Mouse (Mus musculus): ENCODE results near the gene Myo1c.

Myo1c gene

DNA sequence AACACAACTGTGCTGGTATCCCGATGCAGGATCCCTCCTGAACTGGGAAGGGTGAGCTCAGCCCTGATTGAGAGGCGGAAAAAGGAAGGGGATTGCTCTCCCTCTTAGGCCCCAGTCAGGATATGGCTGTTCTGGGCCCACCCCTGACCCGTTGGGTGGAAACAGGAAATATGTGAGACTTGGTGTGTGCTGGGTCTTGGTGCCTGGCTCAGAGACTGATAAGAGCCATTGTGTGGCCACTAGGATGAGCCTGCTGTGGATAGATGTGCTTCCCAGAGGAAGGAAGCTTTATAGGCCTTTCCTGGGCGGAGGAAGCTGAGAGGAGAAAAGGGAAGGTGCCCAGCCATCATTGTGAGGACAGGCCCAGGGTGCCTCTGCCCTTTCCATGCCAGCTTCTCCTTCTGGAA lies 1.1 kb upstream of the Myo1c start:
- WGBS, result 72% methylated on average over 4 of the region's 4 CpGs

GRCm38 (mm10) chr11:75650958-75651425 lies 688 bp downstream of the Myo1c start:
- whole genome bisulfite sequencing, result 42% methylated on average over 13 of the region's 13 CpGs

- WGBS, result 1% methylated on average over 54 of the region's 54 CpGs
Measured at GRCm38 (mm10) chr11:75651426-75652221, 1.3 kb downstream of the Myo1c start.

GRCm38 (mm10) chr11:75652222-75652941 lies 2.1 kb downstream of the Myo1c start:
- WGBS, result 28% methylated on average over 20 of the region's 20 CpGs

DNA sequence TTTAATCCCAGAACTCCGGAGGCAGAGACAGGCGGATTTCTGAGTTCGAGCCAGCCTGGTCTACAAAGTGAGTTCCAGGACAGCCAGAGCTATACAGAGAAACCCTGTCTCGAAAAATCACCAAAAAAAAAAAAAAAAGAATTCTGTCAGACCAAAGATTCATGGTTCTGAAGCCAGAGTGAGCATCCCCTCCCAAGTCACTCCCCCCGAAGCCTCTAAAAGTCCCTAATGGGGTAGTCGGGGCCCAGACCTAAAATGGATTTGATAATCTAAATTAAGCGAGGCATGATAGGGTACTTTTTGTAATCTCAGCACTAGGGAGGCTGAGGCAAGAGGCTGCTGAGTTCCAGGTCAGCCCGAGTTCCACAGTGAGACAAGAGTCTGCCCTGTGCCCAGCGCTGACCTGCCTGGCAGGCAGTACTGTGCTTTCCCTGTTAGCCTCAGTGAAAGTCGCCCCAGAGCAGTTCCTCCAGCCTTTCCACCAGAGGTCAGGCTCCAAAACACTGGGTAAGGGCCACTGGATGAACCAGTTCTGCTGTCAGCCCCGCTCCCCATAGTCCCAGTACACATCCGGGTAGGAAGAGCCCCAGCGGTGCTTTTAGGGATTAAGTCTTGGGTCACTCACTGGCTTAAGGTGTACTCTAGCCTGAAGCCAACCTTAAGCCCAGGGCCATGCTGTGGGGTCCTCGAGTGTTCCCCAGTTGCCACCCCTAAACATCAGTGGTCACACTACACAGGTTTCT lies 2.8 kb downstream of the Myo1c start:
- 51% methylated on average over 14 of the region's 14 CpGs for WGBS

DNA sequence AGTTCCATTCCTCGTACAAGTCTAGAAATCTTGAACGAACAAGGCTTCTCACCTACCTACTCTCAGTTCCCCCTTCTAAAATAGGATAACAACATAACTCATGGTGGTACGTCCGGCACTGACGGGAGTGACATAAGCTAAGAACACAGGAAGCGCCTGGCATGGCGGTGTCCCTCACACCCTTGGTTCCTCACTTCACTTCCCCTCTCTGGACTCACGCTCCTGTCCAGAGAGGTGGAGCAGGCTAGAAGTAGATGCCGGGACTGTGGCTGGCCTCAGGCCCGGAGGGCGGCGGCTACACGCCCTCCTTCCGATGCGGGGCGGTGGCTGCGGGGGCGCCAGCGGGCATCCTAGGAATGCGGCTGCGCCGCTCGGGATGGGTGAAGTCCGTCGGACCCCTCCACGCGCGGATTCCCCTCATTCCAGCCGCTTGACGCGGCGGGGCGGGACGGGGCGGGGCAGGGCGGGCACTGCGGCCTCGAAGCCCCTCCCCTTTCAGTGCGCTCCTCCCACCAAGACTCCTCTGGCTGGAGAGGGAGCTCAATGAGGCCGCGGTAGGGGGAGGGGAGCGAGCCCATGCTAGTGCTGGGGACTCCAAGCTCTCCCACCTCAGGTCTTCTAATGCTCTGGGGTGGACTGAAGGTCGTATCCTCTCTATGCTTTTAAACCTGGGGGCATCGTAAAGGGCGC lies 3.6 kb downstream of the Myo1c start:
- WGBS, result 2% methylated on average over 45 of the region's 45 CpGs

GRCm38 (mm10) chr11:75654471-75655390 lies 4.4 kb downstream of the Myo1c start:
- WGBS, result 53% methylated on average over 25 of the region's 25 CpGs

GRCm38 (mm10) chr11:75655621-75656545 lies 5.6 kb downstream of the Myo1c start:
- WGBS, result 2% methylated on average over 78 of the region's 78 CpGs

GRCm38 (mm10) chr11:75656621-75657590 lies 6.6 kb downstream of the Myo1c start:
- whole genome bisulfite sequencing, result 62% methylated on average over 20 of the region's 20 CpGs

GRCm38 (mm10) chr11:75658311-75658710 lies 8.0 kb downstream of the Myo1c start:
- WGBS, result 94% methylated on average over 13 of the region's 13 CpGs

- WGBS, result 71% methylated on average over 14 of the region's 14 CpGs
Measured at GRCm38 (mm10) chr11:75658996-75659750, 8.9 kb downstream of the Myo1c start.

DNA sequence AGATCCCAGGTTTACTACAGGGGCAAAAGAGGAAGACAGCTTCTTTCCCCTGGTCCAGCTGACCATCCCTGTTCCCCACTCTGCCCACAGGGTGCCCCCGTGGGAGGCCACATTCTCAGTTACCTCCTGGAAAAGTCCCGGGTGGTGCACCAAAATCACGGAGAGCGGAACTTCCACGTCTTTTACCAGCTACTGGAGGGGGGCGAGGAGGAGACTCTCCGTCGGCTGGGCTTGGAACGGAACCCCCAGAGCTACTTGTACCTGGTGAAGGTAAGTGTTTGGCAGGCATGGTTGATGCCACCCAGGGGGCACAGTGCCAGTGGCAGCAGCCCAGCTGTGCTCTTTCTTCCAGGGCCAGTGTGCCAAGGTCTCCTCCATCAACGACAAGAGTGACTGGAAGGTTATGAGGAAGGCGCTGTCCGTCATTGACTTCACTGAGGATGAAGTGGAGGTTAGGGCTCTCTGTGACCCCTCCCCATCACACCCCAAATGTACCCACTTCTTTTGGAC lies 9.8 kb downstream of the Myo1c start:
- 90% methylated on average over 12 of the region's 12 CpGs for WGBS

- WGBS, result 79% methylated on average over 21 of the region's 21 CpGs
Measured at GRCm38 (mm10) chr11:75660941-75661800, 10.9 kb downstream of the Myo1c start.

GRCm38 (mm10) chr11:75662131-75662530 lies 11.8 kb downstream of the Myo1c start:
- WGBS, result 94% methylated on average over 7 of the region's 7 CpGs

GRCm38 (mm10) chr11:75666296-75666695 lies 16.0 kb downstream of the Myo1c start:
- WGBS, result 94% methylated on average over 6 of the region's 6 CpGs

DNA sequence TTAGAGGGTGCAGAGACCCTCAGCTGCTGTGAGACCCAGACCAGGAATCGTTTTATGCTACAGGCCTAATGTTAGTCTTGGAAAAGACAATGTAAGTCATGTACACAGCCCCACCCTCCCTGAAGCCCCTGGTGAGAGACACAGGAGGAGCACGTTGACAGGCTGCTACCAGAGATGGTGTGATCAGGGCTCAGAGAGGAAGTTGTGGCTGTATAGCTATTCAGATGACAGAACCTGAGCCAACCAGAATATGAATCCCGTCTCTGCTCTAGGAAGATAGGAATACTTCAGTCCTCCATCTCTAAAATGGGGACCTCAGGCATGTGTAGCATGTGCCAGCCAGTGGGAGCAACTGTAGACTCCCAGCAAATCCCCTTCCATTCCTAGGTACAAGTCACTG lies 18.3 kb downstream of the Myo1c start:
- 87% methylated on average over 3 of the region's 3 CpGs for WGBS
